Mouse (Mus musculus) regulatory T cell (primary cell): ENCODE data around the gene Tspan18.

Experiments
- in situ Hi-C: fragments of 300-600 bp; cut with MboI, MseI; formaldehyde crosslinking; loops from one replicate; pipeline ENCODE4 v1.15.1; 2025; ENCODE audit warnings: high pct_unique_total_duplicates

Gene Tspan18

DNA sequence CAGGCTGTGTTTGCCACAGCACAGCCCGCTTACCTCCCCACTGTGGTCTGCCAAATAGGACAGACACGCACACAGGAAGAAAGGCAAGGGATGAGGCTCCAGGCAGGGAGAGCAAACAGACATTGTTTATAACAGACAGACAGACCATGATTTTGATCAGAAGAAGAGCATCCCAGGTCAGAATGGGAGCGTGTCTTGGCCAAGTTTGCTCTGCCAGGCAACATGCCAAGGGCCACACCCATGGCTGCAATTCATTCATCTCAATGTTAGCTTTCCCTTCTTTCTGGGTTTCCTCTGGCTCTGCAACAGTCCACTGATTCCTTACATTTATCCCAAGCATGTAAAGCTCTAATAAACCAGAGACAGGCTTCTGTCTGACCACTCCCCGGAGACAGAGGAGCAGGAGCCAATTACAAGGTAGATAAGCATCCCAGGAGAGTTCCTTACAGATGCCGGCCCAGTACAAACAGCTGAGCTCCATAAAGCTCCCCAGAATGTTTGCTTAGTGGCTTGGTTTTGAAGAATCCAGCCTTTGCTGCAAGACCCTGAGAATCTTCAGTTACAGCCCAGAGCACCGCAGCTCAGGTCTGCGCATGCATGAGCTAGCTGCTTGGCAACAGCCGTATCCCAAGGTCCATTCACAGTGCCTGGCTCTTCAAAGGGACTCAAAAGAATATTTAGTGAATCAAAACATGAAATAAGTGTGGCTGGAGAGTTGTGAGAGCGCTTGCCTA, 5.2 kb upstream of the Tspan18 start:
- in situ Hi-C loops, result no loop called here

DNA sequence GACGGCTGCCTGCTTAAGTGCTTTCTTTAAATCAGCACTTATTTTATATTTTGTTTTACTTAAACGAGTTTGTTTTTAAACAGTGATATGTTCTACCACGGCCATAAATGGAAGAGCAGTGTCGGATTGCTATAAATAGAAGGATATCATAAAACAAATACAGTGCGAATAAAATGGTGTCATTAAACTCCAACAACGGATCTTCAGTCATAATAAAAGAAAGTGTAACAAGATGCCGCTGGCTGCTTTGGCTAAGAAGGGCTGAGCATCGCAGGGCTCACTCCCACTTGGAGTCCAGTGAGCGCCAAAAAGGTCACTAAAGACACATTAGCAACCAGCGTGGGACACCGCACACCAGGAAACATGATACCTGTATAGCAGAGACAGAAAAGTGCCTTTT, 1.7 kb upstream of the Tspan18 start:
- in situ Hi-C loops, result no loop called here

DNA sequence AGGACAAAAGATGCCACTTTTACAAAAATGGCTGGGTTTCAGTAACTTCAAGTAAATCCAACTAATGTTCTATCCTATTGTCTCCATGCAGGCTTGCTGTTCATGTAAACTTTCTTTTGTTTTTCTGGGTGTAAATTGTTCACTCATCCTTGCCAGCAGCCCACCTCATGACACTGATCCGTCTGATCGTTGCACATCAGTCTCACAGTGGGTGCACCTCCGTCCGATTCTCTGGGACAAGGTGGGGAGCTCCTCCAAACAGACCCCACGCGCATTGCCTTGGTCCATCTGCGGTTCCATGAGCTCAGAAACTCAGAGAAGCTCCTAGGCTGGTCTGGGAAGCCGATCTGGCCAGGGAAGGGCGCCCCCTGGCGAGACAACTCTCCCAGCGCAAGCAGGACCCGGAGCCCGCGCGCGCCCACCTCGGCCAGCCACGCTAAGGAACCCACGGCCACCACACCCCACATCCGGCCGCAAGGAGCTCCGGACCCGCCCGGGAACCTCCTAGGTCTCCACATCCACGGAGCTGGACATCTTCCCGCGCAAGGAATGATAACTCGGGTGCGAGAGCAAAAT, 976 bp downstream of the Tspan18 start:
- in situ Hi-C loops, result loop anchor here (5.0 kb wide), 2 partner anchors 121 to 139 kb away; no protein-coding TSS in a partner anchor

DNA sequence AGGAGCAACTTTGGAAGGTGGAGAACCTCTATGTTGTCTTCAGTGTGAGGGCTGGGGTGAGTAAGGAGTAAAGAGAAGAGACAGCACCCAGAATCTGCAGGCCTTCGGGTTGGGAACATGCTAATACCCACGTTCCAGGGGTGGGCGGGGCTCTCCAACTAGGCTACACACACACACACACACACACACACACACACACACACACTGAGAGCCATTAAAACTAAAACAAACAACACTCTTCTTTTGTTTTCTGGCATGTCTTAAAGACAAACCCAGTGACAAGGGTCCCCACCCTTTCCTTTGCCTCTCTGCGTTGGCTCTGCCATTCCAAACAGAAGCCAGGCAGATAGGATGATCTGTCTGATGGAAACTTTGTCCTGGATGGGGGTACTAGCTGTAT, 2.0 kb downstream of the Tspan18 start:
- in situ Hi-C loops, result loop anchor here (5.0 kb wide), 2 partner anchors 120 to 140 kb away; no protein-coding TSS in a partner anchor

DNA sequence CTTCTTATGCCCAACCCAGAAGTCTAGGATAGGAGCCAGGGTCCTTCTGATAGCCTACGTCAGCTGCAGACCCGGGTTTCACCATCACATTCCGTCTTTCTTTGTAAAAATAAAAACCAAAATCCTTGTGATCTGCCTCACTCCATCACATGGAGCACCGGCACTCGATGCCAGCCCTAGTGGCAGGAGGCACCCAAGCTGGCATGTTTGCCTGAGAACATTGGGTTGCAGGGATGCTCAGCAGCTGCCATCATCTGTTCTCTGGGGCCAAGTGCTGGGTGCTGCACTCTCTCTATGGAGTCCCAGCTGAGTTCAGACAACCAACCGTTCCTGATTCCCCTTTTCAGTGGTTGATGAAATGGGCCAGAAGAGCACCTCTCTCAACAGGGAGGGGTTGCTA, 3.2 kb downstream of the Tspan18 start:
- in situ Hi-C loops, result loop anchor here (5.0 kb wide), 2 partner anchors 119 to 141 kb away; no protein-coding TSS in a partner anchor

DNA sequence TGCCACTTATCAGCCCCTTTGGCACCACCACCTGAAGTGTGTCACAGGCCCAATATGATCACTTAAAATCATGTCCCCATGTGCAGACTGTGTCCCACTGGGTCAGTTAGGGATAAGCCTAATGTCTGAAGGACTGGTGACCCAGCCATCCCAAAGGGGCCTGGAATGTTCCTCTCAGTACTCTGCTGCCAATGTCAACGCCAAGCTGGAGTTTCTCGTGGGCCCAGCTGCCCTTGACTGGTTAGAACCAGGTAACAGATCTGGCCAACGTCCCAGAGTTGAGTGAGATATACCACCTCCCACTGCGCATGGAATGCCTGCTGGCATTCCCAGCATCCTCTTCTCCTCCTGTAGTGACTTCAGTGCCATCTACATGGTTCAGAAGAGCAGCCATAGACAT, 5.2 kb downstream of the Tspan18 start:
- in situ Hi-C loops, result no loop called here

DNA sequence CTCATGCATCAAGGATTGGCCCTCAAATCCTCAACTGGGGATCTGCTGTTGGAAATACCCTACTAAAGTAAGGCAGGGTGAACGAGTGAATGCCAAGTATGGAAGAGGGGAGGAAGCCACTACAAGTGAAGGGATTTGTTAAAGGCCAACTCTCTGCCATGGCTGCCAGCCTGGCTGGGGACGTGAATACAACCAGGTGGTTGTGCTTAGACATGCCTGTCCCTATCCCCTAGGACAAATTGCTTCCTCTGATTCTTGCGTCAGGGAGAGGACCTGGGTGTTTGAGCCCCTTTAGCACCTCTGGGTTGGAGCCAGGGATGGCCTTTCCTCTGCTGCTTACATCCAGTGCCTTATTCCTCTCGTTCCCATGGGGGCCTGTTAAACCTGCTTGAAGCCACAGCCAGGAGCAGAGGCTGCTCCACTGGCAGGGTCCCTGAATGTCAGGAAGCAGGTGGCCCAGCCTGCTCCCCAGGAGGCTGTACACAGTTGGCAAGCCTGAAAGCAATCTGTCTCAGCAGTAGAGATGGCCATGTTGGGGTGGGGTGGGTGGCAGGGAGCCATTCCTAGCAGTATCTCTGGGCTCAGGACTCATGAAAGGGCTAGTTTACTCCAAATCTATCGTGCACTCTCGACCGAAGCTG, 6.3 kb downstream of the Tspan18 start:
- in situ Hi-C loops, result no loop called here

DNA sequence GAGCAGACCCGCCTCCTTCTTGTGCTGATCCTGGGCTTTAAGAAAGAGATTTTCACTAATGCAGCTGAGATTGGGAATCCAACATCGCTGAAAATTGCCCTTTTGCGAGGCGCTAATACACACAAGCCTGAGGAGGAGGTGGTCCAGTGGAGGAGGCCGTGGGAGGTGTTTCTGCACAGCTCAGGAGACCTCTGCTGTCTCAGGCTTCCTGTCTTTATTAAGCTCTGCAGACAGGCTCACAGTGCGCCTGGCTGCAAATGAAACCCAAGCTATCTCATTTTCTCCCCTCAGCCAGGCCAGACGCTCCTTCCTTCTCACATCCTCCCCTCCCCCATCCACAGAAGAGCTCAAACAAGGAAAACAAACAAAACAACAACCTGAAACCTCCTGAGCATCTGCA, 9.6 kb downstream of the Tspan18 start:
- in situ Hi-C loops, result no loop called here

DNA sequence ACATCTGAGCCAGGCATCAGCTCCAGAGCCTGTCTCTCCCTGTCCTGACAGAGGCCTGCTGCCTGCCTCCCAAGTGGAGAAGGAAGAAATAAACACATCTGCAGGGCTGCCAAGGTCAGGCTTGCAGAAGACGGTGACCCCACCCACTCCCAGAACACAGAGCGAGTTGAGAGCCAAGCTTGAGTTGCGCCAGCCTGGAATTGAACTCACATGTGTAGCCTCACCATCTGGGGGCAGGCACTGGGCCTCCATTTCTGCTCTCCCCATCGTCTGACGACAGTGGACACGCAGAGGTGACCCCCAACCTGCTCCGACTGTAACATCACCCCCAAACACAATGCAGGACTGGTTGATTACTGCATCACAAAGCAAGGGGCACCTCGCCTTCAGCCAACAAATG, 12.4 kb downstream of the Tspan18 start:
- in situ Hi-C loops, result no loop called here

DNA sequence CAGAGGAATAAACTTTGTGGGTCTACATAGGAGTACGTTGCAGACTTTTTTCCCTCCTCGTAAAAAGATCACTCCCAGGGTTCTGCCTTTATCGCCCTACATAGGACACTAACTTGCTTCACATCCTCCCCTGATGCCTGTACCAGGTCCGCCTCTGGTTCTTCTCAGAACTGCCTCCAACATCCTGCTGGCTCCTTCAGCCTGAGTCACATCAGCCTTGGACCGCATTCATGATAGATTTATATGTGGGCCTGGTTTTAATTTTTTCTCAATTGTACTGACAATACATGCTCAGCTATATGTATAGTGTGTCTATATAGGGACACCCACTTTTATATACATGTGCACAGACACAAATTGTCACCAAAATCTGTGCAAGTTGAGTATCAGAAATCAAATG, 14.0 kb downstream of the Tspan18 start:
- in situ Hi-C loops, result no loop called here

DNA sequence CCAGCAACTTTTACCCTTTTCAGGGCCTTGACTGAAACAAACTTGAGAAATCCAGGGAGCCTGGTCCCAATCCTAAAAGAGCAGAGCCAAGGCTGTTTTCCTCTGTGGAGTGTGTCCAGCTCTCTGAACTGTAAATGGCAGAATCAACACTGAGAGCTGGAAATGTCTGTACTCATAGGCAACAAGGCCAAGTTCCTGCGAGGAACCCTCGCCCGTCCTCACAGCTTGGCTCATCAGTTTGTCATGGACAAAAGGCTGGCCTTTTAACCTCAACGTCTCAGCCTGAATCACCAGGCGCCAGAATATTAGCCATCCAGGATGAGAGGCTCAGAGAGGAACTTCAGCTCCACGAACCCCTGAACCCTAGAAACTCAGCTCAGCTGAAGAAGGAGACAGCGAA, 14.7 kb downstream of the Tspan18 start:
- in situ Hi-C loops, result no loop called here

DNA sequence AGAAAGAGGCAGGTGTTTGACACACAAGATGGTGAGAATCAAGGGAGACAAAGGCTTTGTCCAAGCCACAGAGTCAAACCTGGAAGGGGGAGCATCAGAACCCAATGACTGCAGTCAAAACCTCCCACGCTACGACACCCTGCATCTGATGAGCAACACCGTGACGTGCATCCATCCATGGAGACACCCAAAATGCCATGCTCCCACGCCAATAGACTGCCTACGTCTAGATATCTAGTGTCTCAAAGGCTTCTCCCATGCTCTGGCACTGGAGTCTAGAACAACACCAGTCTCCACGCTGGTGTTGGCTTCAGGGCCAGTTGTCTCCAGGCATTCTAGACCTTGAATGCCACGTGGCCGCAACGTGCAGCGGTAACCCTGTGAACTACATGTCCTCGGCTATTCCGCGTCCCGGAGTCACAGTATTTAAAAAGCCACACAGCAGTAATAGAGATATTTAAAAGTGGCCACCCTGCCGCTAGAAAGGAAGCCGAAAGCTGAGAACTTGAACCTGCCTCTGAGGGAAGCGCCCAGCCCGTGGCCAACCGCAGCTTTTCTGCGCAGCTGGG, 15.4 kb downstream of the Tspan18 start:
- in situ Hi-C loops, result no loop called here

DNA sequence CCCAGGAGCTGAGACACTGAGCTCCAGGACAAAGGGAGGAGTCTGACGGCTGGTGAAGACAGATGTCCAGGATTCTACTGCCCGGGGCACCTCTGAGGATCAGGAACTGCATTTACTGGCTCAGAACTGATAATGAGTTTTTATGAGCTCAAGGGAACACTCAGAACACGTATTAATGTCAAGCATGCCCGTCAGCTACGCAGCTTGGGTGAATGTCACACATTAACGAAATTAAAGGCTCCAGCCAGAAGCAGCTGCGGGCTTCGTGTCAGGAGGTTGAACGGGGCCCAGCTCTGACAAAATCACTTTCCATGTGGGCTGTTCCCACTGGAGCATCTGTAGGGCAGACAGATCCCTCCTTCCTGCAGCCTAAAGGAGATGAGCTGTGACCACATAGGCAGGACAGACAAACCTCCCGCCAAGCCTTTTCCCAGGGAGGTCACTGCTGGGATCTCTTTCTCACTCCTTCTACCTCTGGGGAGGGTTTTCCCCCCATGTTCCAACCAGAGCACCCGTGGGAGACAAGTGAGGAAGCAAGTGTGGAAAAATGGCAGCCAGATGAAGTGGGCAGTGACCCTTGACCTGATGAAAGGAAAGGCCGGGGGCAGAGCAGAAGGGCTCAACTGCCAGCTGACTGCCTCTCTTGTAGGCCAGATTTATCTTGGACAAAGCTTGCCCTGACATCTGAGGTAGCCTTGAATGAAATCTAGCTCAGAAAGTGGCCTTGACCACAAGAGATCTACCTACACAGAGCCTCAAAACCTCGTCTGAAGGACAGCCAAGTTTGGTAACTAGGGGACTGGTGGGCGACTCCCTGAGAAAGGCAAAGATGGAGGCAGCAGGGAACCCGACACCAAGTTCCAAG, 20.3 kb downstream of the Tspan18 start:
- in situ Hi-C loops, result no loop called here

DNA sequence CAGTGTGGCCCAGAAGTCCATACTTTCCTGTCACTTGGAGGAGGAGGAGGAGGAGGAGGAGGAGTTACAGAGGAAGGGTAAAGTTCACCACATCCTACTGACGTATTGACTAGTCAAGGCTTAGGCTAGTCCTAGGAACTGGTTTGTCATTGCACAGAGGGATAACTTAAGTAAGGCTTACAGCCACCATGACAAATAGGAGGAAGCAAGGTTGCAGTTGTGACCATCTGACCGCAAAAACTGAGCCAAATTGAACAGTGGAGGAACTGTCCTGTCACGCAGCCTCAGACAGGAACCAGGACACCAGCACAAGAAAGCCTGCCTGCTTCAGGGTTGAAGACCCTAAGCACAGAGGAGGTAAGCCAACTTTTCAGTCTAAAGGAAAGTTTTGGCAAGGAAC, 21.8 kb downstream of the Tspan18 start:
- in situ Hi-C loops, result no loop called here

DNA sequence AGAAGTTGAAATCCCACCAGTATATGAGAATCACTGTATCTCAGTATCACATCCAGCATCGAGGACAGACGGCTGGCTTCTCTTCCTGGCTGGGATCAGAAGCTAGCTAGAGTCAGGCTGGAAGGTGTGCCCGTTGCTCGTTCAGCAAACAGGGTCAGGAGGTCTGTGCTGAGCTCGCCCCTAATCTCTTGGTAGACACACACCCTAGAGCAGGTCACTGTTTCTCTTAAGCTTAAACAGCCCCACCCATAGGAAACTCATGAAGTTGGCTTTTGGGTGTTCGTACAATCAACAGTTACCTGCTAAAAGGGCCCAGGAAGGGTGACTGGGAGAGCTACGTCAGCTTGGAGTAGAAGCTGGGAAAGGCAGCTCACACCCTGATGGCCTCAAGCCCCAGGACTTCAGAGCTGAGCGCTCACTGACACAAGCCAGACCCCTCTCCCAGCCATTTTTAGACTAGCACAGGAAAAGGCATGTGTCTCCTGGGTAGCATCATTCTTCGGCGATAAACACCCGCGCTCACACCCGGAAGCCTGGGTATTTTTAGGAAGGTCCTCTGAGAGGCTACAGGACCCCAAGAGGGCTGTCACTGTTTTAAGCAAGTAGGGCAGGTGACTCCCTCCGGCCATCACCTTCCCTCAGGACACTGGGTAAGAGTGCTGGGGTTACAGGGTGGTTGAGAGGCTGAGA, 24.4 kb downstream of the Tspan18 start:
- in situ Hi-C loops, result no loop called here

DNA sequence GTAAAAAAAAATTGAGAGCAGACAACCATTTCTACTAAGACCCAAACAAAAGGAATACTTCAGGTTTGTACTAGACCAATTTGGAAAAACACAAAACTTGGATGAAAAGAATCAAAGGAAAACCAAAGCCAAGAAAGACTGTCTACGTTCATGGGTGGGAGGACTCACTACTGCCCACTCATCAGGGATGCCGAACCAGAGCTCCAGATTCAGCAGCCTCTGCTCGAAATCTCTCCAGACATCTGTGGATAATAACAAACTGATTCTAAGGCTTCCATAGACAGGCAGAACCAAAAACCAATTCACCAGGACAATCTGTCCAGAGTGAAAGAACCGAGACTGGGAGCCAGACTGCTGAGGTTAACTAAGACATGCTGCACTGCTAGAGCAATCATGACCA, 27.4 kb downstream of the Tspan18 start:
- in situ Hi-C loops, result no loop called here

DNA sequence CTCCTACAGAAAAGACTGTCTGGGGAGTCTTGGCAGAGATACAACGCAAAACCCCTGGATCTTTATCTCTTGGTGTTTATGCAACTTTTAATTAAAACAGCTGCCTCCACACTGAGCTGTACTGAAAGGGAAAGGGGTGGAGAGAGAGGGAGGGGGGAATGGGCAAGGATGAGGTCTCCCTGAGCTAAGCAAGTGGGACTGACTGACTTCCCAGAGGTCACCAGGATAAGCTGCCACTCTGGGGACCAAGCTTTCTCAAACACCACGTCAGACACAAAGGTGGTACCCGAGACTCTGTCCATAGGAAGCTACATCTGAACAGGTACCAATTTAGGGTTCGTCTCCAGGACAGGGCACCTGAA, 30.1 kb downstream of the Tspan18 start:
- in situ Hi-C loops, result no loop called here

DNA sequence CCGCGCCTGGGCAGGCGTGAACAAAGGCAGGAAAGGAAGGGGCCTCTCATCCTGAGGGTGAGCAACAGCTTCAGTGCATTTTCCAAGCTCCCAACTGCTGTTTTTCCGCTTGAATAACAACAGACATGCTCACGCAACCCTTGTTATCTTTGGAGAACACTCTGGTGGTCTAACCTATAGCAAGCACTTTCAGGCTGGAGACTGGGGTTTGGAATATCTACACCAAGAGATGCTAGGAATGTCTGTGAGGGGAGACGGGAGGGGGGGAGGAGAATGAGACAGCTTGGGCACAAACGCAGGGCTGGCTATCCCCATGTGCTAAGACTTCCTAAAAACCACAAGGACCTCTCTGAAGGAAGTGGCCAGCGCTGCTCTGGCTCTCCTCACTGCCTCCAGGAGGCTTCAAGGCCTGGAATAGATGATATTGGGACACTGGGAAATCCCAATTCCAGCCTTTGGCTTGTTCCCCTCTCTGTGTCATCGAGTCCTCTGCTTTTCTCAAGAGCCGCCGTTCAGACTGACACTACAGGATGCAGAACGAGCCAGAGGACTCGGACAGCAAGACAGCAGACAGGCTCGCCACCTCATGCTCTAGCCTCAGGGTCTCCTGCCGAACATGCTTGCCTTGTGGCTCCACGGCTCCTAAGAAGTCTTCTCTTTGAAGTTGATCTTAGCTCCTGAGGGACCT, 30.6 kb downstream of the Tspan18 start:
- in situ Hi-C loops, result no loop called here

DNA sequence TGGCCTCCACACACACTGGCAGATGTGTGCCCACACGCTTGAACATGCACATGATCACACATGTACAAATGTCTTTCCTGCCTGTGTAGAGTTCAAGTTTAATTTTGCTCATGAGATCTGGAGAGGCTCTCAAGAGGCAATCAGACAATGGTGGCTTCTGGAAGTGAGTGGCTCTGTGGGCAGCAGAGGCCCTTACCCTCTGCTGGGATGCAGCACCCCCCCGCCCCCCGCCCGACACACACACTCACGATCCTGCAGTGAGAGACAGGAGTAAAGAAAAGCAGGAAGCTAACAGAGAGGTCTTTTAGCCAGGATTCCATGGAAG, 31.1 kb downstream of the Tspan18 start:
- in situ Hi-C loops, result no loop called here

DNA sequence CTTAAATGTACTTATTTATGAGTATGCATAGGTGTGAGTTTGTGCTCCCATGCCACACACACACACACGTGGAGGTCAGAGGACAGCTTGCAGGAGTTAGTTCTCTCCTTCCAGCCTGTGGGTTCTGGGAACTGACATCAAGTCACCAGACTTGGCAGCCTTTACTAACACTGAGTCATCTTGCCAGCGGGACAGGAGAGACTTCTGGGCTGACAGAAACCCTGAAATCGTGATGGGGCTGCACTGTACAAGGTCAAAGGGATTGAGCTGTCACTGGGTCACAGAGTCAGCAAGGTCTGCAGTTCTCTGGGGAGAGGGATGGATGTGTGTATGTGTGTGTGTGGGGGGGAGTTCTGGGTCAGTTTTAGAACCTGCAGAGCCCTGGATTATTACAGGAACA, 36.6 kb downstream of the Tspan18 start:
- in situ Hi-C loops, result no loop called here
